Mouse (Mus musculus): ENCODE measurements at regions not wholly inside any gene's neighbourhood (a gene's known extent, or its start where the extent isn't known, plus 50 kb on each side); places are given as distances from the start of the nearest gene placed in this dataset.

- DNase-seq = peak; percentile 9 to 12
Measured at GRCm38 (mm10) chr13:90371415-90372150, 282.2 kb upstream of the Xrcc4 start.

GRCm38 (mm10) chr13:90370746-90371414, 281.5 kb upstream of the Xrcc4 start:
- no peak for DNase-seq

- DNase-seq = no peak
Measured at GRCm38 (mm10) chr13:90364518-90365027, 275.2 kb upstream of the Xrcc4 start.

- peak; percentile 22 to 60 for DNase-seq
Measured at GRCm38 (mm10) chr13:90359861-90360601, 270.6 kb upstream of the Xrcc4 start.

- no peak for DNase-seq
Measured at GRCm38 (mm10) chr13:90358149-90358548, 268.7 kb upstream of the Xrcc4 start.

- no peak for DNase-seq
Measured at GRCm38 (mm10) chr13:90355602-90356001, 266.2 kb upstream of the Xrcc4 start.

- DNase-seq = no peak
Measured at GRCm38 (mm10) chr13:90342823-90343222, 253.4 kb upstream of the Xrcc4 start.

GRCm38 (mm10) chr13:90341597-90342212, 252.3 kb upstream of the Xrcc4 start:
- DNase-seq = no peak

- DNase-seq = no peak
Measured at GRCm38 (mm10) chr13:90340647-90341160, 251.3 kb upstream of the Xrcc4 start.

GRCm38 (mm10) chr13:90337591-90337990, 248.2 kb upstream of the Xrcc4 start:
- no peak for DNase-seq

GRCm38 (mm10) chr13:90335741-90336037, 246.3 kb upstream of the Xrcc4 start:
- no peak for DNase-seq

- DNase-seq = no peak
Measured at GRCm38 (mm10) chr13:90334934-90335740, 245.7 kb upstream of the Xrcc4 start.

- no peak for DNase-seq
Measured at GRCm38 (mm10) chr13:90334286-90334685, 244.9 kb upstream of the Xrcc4 start.

- no peak for DNase-seq
Measured at GRCm38 (mm10) chr13:90325226-90325625, 235.8 kb upstream of the Xrcc4 start.

- no peak for DNase-seq
Measured at GRCm38 (mm10) chr13:90313209-90313978, 224.0 kb upstream of the Xrcc4 start.

GRCm38 (mm10) chr13:90310482-90310881, 221.1 kb upstream of the Xrcc4 start:
- DNase-seq = no peak

- peak; percentile 12 for DNase-seq
Measured at GRCm38 (mm10) chr13:90300481-90300880, 211.1 kb upstream of the Xrcc4 start.

GRCm38 (mm10) chr13:90294648-90295007, 205.2 kb upstream of the Xrcc4 start:
- no peak for DNase-seq

- no peak for DNase-seq
Measured at GRCm38 (mm10) chr13:90293697-90294647, 204.6 kb upstream of the Xrcc4 start.

- no peak for DNase-seq
Measured at GRCm38 (mm10) chr13:90292905-90293304, 203.5 kb upstream of the Xrcc4 start.
